Mouse (Mus musculus): ENCODE data around the gene Amdhd2. TPM values are rescaled to one million over a fixed set of nuclear protein-coding genes. Genes with fewer than 3 reads are reported as not detected.

Amdhd2 gene
- polyA plus RNA-seq, 1 experiment, result 57.6 TPM

DNA sequence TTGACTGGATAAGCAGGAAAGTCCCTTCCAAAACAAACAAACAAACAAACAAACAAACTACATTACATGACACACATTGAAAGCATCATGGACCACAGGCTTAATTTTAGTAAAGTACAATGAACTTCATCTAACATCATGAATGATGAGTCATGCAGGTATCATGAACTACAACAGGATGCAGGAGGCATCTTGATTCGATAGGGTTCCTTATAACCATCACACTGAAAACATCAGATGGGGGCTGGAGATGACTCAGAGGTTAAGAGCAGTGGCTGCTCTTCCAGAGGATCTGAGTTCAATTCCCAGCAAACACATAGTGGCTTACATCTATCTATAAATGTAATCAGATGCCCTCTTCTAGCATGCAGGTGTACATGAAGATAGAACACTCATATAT is 36.0 kb downstream of the Amdhd2 start:
- H3K4me3 ChIP-seq (ENCODE audit: control insufficient read depth, insufficient read depth, low read length), result no peak overlapping the region
- TF ChIP-seq POLR2A (IDR thresholded peaks at IDR 0.05; ENCODE audit: control insufficient read depth, extremely low read depth, insufficient read depth, low read length, poor library complexity) (no peak), CTCF (IDR thresholded peaks at IDR 0.05; ENCODE audit: borderline replicate concordance, control insufficient read depth, extremely low read depth, insufficient read depth, low read length, poor library complexity) (no peak)
- WGBS, result 44% methylated on average over 1 of the region's 1 CpGs
- no peak overlapping the region for H3K27ac ChIP-seq (ENCODE audit: control insufficient read depth, insufficient read depth, low read length)
- no peaks in the 10 kb centered on the region for H3K36me3 ChIP-seq (ENCODE audit: control insufficient read depth, insufficient read depth, low read length)
- peaks cover 6% of the 10 kb centered on the region for H3K4me1 ChIP-seq (replicated peaks; ENCODE audit: control insufficient read depth, insufficient read depth, low read length)
- no peak for DNase-seq
- H3K27me3 ChIP-seq (ENCODE audit: control insufficient read depth, insufficient read depth, low read length), result no peaks in the 10 kb centered on the region

- WGBS, result 45% methylated on average over 3 of the region's 3 CpGs
- peaks cover 3% of the 10 kb centered on the region for H3K4me1 ChIP-seq (replicated peaks; ENCODE audit: control insufficient read depth, insufficient read depth, low read length)
These were observed 36.8 kb downstream of the Amdhd2 start for GRCm38 (mm10) chr17:24126801-24127200.

GRCm38 (mm10) chr17:24119446-24119845 is 44.1 kb downstream of the Amdhd2 start:
- TF ChIP-seq CTCF (IDR thresholded peaks at IDR 0.05; ENCODE audit: borderline replicate concordance, control insufficient read depth, extremely low read depth, insufficient read depth, low read length, poor library complexity) (no peak), POLR2A (IDR thresholded peaks at IDR 0.05; ENCODE audit: control insufficient read depth, extremely low read depth, insufficient read depth, low read length, poor library complexity) (no peak)
- Histone ChIP-seq H3K4me1 (replicated peaks; ENCODE audit: control insufficient read depth, insufficient read depth, low read length) (no peaks in the 10 kb centered on the region), H3K36me3 (ENCODE audit: control insufficient read depth, insufficient read depth, low read length) (no peaks in the 10 kb centered on the region), H3K27ac (ENCODE audit: control insufficient read depth, insufficient read depth, low read length) (no peak overlapping the region), H3K27me3 (ENCODE audit: control insufficient read depth, insufficient read depth, low read length) (no peaks in the 10 kb centered on the region), H3K4me3 (ENCODE audit: control insufficient read depth, insufficient read depth, low read length) (no peak overlapping the region)
- no peak for DNase-seq
- WGBS, result 87% methylated on average over 3 of the region's 3 CpGs

More at GRCm38 (mm10) chr17:24126801-24127200, 36.8 kb downstream of the Amdhd2 start:
- Histone ChIP-seq H3K27ac (ENCODE audit: control insufficient read depth, insufficient read depth, low read length) (no peak overlapping the region), H3K4me3 (ENCODE audit: control insufficient read depth, insufficient read depth, low read length) (no peak overlapping the region), H3K27me3 (ENCODE audit: control insufficient read depth, insufficient read depth, low read length) (no peaks in the 10 kb centered on the region), H3K36me3 (ENCODE audit: control insufficient read depth, insufficient read depth, low read length) (no peaks in the 10 kb centered on the region)
- DNase-seq, result no peak
- no peak for TF ChIP-seq POLR2A (IDR thresholded peaks at IDR 0.05; ENCODE audit: control insufficient read depth, extremely low read depth, insufficient read depth, low read length, poor library complexity)
- no peak for TF ChIP-seq CTCF (IDR thresholded peaks at IDR 0.05; ENCODE audit: borderline replicate concordance, control insufficient read depth, extremely low read depth, insufficient read depth, low read length, poor library complexity)

GRCm38 (mm10) chr17:24113031-24113430 is 50.5 kb downstream of the Amdhd2 start:
- Histone ChIP-seq H3K4me1 (replicated peaks; ENCODE audit: control insufficient read depth, insufficient read depth, low read length) (no peaks in the 10 kb centered on the region), H3K27ac (ENCODE audit: control insufficient read depth, insufficient read depth, low read length) (no peak overlapping the region), H3K4me3 (ENCODE audit: control insufficient read depth, insufficient read depth, low read length) (no peak overlapping the region), H3K27me3 (ENCODE audit: control insufficient read depth, insufficient read depth, low read length) (no peaks in the 10 kb centered on the region), H3K36me3 (ENCODE audit: control insufficient read depth, insufficient read depth, low read length) (peaks cover 22% of the 10 kb centered on the region)
- DNase-seq, result no peak
- TF ChIP-seq CTCF (IDR thresholded peaks at IDR 0.05; ENCODE audit: borderline replicate concordance, control insufficient read depth, extremely low read depth, insufficient read depth, low read length, poor library complexity) (no peak), POLR2A (IDR thresholded peaks at IDR 0.05; ENCODE audit: control insufficient read depth, extremely low read depth, insufficient read depth, low read length, poor library complexity) (no peak)
- 94% methylated on average over 4 of the region's 4 CpGs for WGBS

DNA sequence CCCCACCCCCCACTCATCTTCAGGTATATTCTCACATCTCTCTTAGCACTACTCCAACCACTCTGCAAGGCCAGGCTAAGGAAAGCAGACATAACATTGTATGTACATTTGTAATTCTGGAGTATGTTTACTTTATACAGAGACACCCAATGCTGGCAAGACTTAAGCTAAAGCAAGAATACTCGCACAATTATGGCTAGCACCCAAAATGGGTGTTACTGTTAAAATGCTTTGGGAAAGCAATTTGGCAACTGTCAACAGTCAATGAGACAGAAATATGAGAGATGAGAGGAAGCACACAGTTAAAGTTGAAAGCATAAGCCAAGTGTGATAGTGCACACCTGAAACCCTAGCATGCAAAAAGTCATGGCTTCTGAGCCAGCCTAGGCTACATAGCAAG is 52.3 kb downstream of the Amdhd2 start:
- DNase-seq, result no peak
- H3K27ac ChIP-seq (ENCODE audit: control insufficient read depth, insufficient read depth, low read length), result no peak overlapping the region
- 98% methylated on average over 1 of the region's 1 CpGs for WGBS
- no peaks in the 10 kb centered on the region for H3K4me1 ChIP-seq (replicated peaks; ENCODE audit: control insufficient read depth, insufficient read depth, low read length)
- peaks cover 39% of the 10 kb centered on the region for H3K36me3 ChIP-seq (ENCODE audit: control insufficient read depth, insufficient read depth, low read length)
- no peaks in the 10 kb centered on the region for H3K27me3 ChIP-seq (ENCODE audit: control insufficient read depth, insufficient read depth, low read length)
- TF ChIP-seq POLR2A (IDR thresholded peaks at IDR 0.05; ENCODE audit: control insufficient read depth, extremely low read depth, insufficient read depth, low read length, poor library complexity) (no peak), CTCF (IDR thresholded peaks at IDR 0.05; ENCODE audit: borderline replicate concordance, control insufficient read depth, extremely low read depth, insufficient read depth, low read length, poor library complexity) (no peak)
- H3K4me3 ChIP-seq (ENCODE audit: control insufficient read depth, insufficient read depth, low read length), result no peak overlapping the region

DNA sequence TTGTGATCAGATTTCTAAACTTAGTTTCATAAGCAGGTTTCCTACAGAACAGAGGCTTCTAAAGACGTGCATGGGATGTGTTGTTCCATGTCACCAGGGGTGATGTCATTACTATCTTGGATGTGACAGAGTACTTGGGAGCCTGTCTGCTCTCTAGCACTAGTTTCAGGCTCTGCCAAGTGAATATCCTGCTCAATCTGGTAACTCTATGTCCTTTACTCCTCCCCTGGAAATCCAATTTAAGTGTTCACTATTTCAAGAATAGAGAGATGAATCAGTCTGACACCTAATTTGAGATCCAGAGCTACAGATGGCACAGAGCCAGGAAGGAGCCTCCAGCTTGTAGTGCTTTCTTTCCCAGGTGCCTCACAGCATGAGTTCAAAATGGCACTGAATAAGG is 54.7 kb downstream of the Amdhd2 start:
- H3K27ac ChIP-seq (ENCODE audit: control insufficient read depth, insufficient read depth, low read length), result no peak overlapping the region
- 91% methylated on average over 1 of the region's 1 CpGs for WGBS
- no peak for DNase-seq

More for the DNA sequence above, 54.7 kb downstream of the Amdhd2 start:
- no peaks in the 10 kb centered on the region for H3K27me3 ChIP-seq (ENCODE audit: control insufficient read depth, insufficient read depth, low read length)
- H3K36me3 ChIP-seq (ENCODE audit: control insufficient read depth, insufficient read depth, low read length), result peaks cover 53% of the 10 kb centered on the region
- H3K4me3 ChIP-seq (ENCODE audit: control insufficient read depth, insufficient read depth, low read length), result no peak overlapping the region
- no peak for TF ChIP-seq CTCF (IDR thresholded peaks at IDR 0.05; ENCODE audit: borderline replicate concordance, control insufficient read depth, extremely low read depth, insufficient read depth, low read length, poor library complexity)
- no peak for TF ChIP-seq POLR2A (IDR thresholded peaks at IDR 0.05; ENCODE audit: control insufficient read depth, extremely low read depth, insufficient read depth, low read length, poor library complexity)
- H3K4me1 ChIP-seq (replicated peaks; ENCODE audit: control insufficient read depth, insufficient read depth, low read length), result no peaks in the 10 kb centered on the region

Other genes starting within 250 kb of the Amdhd2 start
- gene Dcpp3, start 246.3 kb downstream of the Amdhd2 start, polyA plus RNA-seq (2012; rRNA removed), result 0.34 TPM in 2 replicates
- gene Sbp, start 222.1 kb downstream of the Amdhd2 start, polyA plus RNA-seq (2012; rRNA removed), result 0.23 and 0.43 TPM in 2 replicates
- 0.88 and 1.6 TPM in 2 replicates for gene Sbpl, start 208.5 kb downstream of the Amdhd2 start, polyA plus RNA-seq (2012; rRNA removed)
- gene Prss30, start 183.2 kb downstream of the Amdhd2 start, polyA plus RNA-seq (2012; rRNA removed), result 2.5 and 2.7 TPM in 2 replicates
- gene Prss22, start 165.7 kb downstream of the Amdhd2 start, polyA plus RNA-seq (2012; rRNA removed), result 0.52 and 1.0 TPM in 2 replicates
- gene Prss27, start 125.6 kb downstream of the Amdhd2 start, polyA plus RNA-seq (2012; rRNA removed), result 0.98 and 2.5 TPM in 2 replicates
- gene Kctd5, start 90.3 kb downstream of the Amdhd2 start, polyA plus RNA-seq (2012; rRNA removed), result 38.9 and 44.6 TPM in 2 replicates
- 56.6 and 57.8 TPM in 2 replicates for gene Pdpk1, start 12.8 kb downstream of the Amdhd2 start, polyA plus RNA-seq (2012; rRNA removed)
- gene Atp6v0c, start 5.9 kb upstream of the Amdhd2 start, polyA plus RNA-seq (2012; rRNA removed), result 977 and 1,122 TPM in 2 replicates
- 14.5 and 16.8 TPM in 2 replicates for gene Tbc1d24, start 41.8 kb upstream of the Amdhd2 start, polyA plus RNA-seq (2012; rRNA removed)
- gene Ntn3, start 45.8 kb upstream of the Amdhd2 start, polyA plus RNA-seq (2012; rRNA removed), result 0.71 and 1.5 TPM in 2 replicates
- gene Tedc2, start 57.1 kb upstream of the Amdhd2 start, polyA plus RNA-seq (2012; rRNA removed), result 17.6 and 20.0 TPM in 2 replicates
- gene Ccnf, start 87.7 kb upstream of the Amdhd2 start, polyA plus RNA-seq (2012; rRNA removed), result 64.5 and 86.9 TPM in 2 replicates
- 0.06 and 0.13 TPM in 2 replicates for gene Abca17, start 187.3 kb upstream of the Amdhd2 start, polyA plus RNA-seq (2012; rRNA removed)
- 33.9 and 34.8 TPM in 2 replicates for gene Abca3, start 188.2 kb upstream of the Amdhd2 start, polyA plus RNA-seq (2012; rRNA removed)